Mouse (Mus musculus): ENCODE results near the gene Cilp. TPM values are rescaled to one million over a fixed set of nuclear protein-coding genes. Genes with fewer than 3 reads are reported as not detected.
"Not testable (repeated sequence)": the region's sequence is repeated elsewhere in the genome, so short reads cannot be mapped to it uniquely, and the experiment has no call there.

Cilp gene
- polyA plus RNA-seq (2014; fragmentation: Nextera tagmentation; extraction: Ambion mirVana), result 0.21 TPM in 2 replicates

GRCm38 (mm10) chr9:65264959-65265358 lies at the start of gene Cilp:
Cilp (plus strand) TSS chr9:65265180.
- H3K27me3 ChIP-seq (ENCODE audit: control insufficient read depth, insufficient read depth, low read length), result no peaks in the 10 kb centered on the region
- no peak within 1 kb of the TSS for H3K27ac ChIP-seq (replicated peaks; ENCODE audit: low read depth, low read length)
- no peak within 1 kb of the TSS for H3K4me3 ChIP-seq (ENCODE audit: low read depth, low read length)
- DNase-seq (ENCODE audit: low spot score), result no peak
- no peaks in the 10 kb centered on the region for H3K9me3 ChIP-seq (replicated peaks; ENCODE audit: control insufficient read depth, low read length)
- H3K36me3 ChIP-seq (replicated peaks; ENCODE audit: control insufficient read depth, insufficient read depth, low read depth, low read length), result no peaks in the 10 kb centered on the region
- H3K9ac ChIP-seq (replicated peaks; ENCODE audit: low read length), result no peak within 1 kb of the TSS
- no peak within 1 kb of the TSS for H3K4me2 ChIP-seq (ENCODE audit: low read depth, low read length)
- WGBS, result 51% methylated on average over 5 of the region's 5 CpGs
- H3K4me1 ChIP-seq (ENCODE audit: control insufficient read depth, insufficient read depth, low read length), result no peaks in the 10 kb centered on the region
- no peak for ATAC-seq (replicated peaks; ENCODE audit: insufficient number of reproducible peaks, low FRiP score, low TSS enrichment, low read depth)

- Histone ChIP-seq H3K27ac (replicated peaks; ENCODE audit: low read depth, low read length) (peak overlapping the region; percentile 75), H3K9me3 (replicated peaks; ENCODE audit: control insufficient read depth, low read length) (no peaks in the 10 kb centered on the region), H3K4me2 (ENCODE audit: low read depth, low read length) (peak overlapping the region; percentile 94), H3K9ac (replicated peaks; ENCODE audit: low read length) (peak overlapping the region; percentile 80), H3K4me1 (ENCODE audit: control insufficient read depth, insufficient read depth, low read length) (no peaks in the 10 kb centered on the region), H3K27me3 (ENCODE audit: control insufficient read depth, insufficient read depth, low read length) (no peaks in the 10 kb centered on the region), H3K36me3 (replicated peaks; ENCODE audit: control insufficient read depth, insufficient read depth, low read depth, low read length) (no peaks in the 10 kb centered on the region), H3K4me3 (ENCODE audit: low read depth, low read length) (peak overlapping the region; percentile 66)
- 11% methylated on average over 31 of the region's 31 CpGs for WGBS
- DNase-seq (ENCODE audit: low spot score) (peak; percentile 57), ATAC-seq (replicated peaks; ENCODE audit: insufficient number of reproducible peaks, low FRiP score, low TSS enrichment, low read depth) (peak; percentile 30)
Measured at GRCm38 (mm10) chr9:65215494-65216126, 49.4 kb upstream of the Cilp start.

GRCm38 (mm10) chr9:65216972-65217371 lies 48.0 kb upstream of the Cilp start:
- Histone ChIP-seq H3K9me3 (replicated peaks; ENCODE audit: control insufficient read depth, low read length) (no peaks in the 10 kb centered on the region), H3K27me3 (ENCODE audit: control insufficient read depth, insufficient read depth, low read length) (no peaks in the 10 kb centered on the region), H3K27ac (replicated peaks; ENCODE audit: low read depth, low read length) (no peak overlapping the region), H3K4me2 (ENCODE audit: low read depth, low read length) (no peak overlapping the region), H3K36me3 (replicated peaks; ENCODE audit: control insufficient read depth, insufficient read depth, low read depth, low read length) (no peaks in the 10 kb centered on the region), H3K4me3 (ENCODE audit: low read depth, low read length) (no peak overlapping the region), H3K9ac (replicated peaks; ENCODE audit: low read length) (no peak overlapping the region), H3K4me1 (ENCODE audit: control insufficient read depth, insufficient read depth, low read length) (no peaks in the 10 kb centered on the region)
- no peak for ATAC-seq (replicated peaks; ENCODE audit: insufficient number of reproducible peaks, low FRiP score, low TSS enrichment, low read depth)
- WGBS, result 52% methylated on average over 8 of the region's 8 CpGs
- no peak for DNase-seq (ENCODE audit: low spot score)

DNA sequence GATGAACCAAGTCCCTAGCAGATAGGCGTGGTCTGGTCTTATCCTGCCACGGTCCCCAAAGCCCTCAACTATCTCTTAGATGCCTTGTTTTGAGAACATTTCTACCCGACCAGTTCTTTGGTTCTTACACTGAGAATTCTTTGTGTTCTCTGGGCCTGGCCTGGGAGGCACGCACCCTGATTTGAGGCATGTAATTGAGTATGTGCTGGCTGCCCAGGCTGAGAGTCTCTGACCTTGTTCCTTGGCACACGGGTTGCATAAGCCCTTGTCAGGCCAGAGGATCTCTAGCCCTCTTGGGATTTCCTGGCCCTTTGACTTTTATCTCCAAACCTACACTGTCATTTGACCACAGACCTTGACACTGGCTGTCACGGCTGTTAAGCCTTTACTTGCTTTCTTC lies 47.3 kb upstream of the Cilp start:
- no peaks in the 10 kb centered on the region for H3K27me3 ChIP-seq (ENCODE audit: control insufficient read depth, insufficient read depth, low read length)

DNA sequence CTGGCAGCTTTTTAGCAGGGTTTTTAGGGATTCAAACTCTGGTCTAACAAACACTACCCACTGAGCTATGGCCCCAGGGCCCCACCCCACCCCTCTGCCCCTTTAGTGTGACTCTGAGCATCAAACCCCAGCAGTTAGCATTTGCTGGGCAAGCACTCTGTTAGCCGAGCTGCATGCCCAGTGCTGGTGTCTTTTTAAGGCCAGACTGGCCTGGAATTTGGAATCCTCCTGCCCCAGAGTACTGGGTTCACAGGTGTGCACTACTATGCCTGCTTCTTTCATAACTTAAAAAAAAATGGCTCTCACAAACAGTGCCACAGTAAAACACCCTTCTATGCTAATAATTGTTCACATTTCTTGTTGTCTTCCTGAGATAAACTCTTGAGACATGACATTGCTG lies 46.1 kb upstream of the Cilp start:
- H3K27ac ChIP-seq (replicated peaks; ENCODE audit: low read depth, low read length), result no peak overlapping the region
- H3K27me3 ChIP-seq (ENCODE audit: control insufficient read depth, insufficient read depth, low read length), result no peaks in the 10 kb centered on the region
- H3K9me3 ChIP-seq (replicated peaks; ENCODE audit: control insufficient read depth, low read length), result no peaks in the 10 kb centered on the region
- H3K36me3 ChIP-seq (replicated peaks; ENCODE audit: control insufficient read depth, insufficient read depth, low read depth, low read length), result no peaks in the 10 kb centered on the region
- H3K4me1 ChIP-seq (ENCODE audit: control insufficient read depth, insufficient read depth, low read length), result no peaks in the 10 kb centered on the region
- no peak overlapping the region for H3K4me3 ChIP-seq (ENCODE audit: low read depth, low read length)
- ATAC-seq (replicated peaks; ENCODE audit: insufficient number of reproducible peaks, low FRiP score, low TSS enrichment, low read depth), result no peak
- H3K9ac ChIP-seq (replicated peaks; ENCODE audit: low read length), result no peak overlapping the region
- H3K4me2 ChIP-seq (ENCODE audit: low read depth, low read length), result no peak overlapping the region
- 69% methylated on average over 1 of the region's 1 CpGs for WGBS
- no peak for DNase-seq (ENCODE audit: low spot score)

More for the DNA sequence above, 47.3 kb upstream of the Cilp start:
- no peak for ATAC-seq (replicated peaks; ENCODE audit: insufficient number of reproducible peaks, low FRiP score, low TSS enrichment, low read depth)
- no peaks in the 10 kb centered on the region for H3K36me3 ChIP-seq (replicated peaks; ENCODE audit: control insufficient read depth, insufficient read depth, low read depth, low read length)
- 55% methylated on average over 6 of the region's 6 CpGs for WGBS
- H3K4me2 ChIP-seq (ENCODE audit: low read depth, low read length), result no peak overlapping the region; the same call in 1 of the 2 replicates
- H3K9ac ChIP-seq (replicated peaks; ENCODE audit: low read length), result no peak overlapping the region
- no peaks in the 10 kb centered on the region for H3K9me3 ChIP-seq (replicated peaks; ENCODE audit: control insufficient read depth, low read length)
- no peak overlapping the region for H3K4me3 ChIP-seq (ENCODE audit: low read depth, low read length)
- no peaks in the 10 kb centered on the region for H3K4me1 ChIP-seq (ENCODE audit: control insufficient read depth, insufficient read depth, low read length)
- no peak overlapping the region for H3K27ac ChIP-seq (replicated peaks; ENCODE audit: low read depth, low read length)
- DNase-seq (ENCODE audit: low spot score), result no peak

GRCm38 (mm10) chr9:65220398-65220797 lies 44.6 kb upstream of the Cilp start:
- not testable (repeated sequence) for H3K9ac ChIP-seq (replicated peaks; ENCODE audit: low read length); H3K9me3 ChIP-seq (replicated peaks; ENCODE audit: control insufficient read depth, low read length); DNase-seq (ENCODE audit: low spot score); H3K36me3 ChIP-seq (replicated peaks; ENCODE audit: control insufficient read depth, insufficient read depth, low read depth, low read length); H3K4me3 ChIP-seq (ENCODE audit: low read depth, low read length); H3K4me1 ChIP-seq (ENCODE audit: control insufficient read depth, insufficient read depth, low read length); H3K4me2 ChIP-seq (ENCODE audit: low read depth, low read length); H3K27me3 ChIP-seq (ENCODE audit: control insufficient read depth, insufficient read depth, low read length); ATAC-seq (replicated peaks; ENCODE audit: insufficient number of reproducible peaks, low FRiP score, low TSS enrichment, low read depth); H3K27ac ChIP-seq (replicated peaks; ENCODE audit: low read depth, low read length)
- 33% methylated on average over 3 of the region's 3 CpGs for WGBS

DNA sequence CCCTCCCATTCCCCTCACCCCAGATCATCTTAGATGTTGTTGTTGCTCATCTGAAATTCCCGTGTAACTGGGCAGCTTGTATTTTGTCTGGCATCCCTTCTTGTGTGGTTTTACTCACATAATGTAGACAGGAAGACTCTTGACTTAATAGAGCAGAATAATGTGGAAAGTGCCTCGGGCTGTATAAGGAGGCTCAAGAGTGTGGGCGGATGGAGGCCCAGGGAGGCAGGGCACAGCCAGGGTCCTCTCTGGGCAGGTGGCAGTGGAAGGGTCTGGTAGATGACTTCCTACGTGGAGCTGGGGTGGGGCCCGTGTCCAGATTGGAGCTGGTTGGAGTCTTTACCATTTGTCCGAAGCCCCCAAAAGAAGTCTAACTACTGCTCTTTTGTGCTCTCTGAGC lies 41.1 kb upstream of the Cilp start:
- no peak for DNase-seq (ENCODE audit: low spot score)
- H3K27me3 ChIP-seq (ENCODE audit: control insufficient read depth, insufficient read depth, low read length), result no peaks in the 10 kb centered on the region
- no peaks in the 10 kb centered on the region for H3K36me3 ChIP-seq (replicated peaks; ENCODE audit: control insufficient read depth, insufficient read depth, low read depth, low read length)
- no peak overlapping the region for H3K9ac ChIP-seq (replicated peaks; ENCODE audit: low read length)
- no peak overlapping the region for H3K27ac ChIP-seq (replicated peaks; ENCODE audit: low read depth, low read length)
- H3K4me3 ChIP-seq (ENCODE audit: low read depth, low read length), result no peak overlapping the region
- no peaks in the 10 kb centered on the region for H3K4me1 ChIP-seq (ENCODE audit: control insufficient read depth, insufficient read depth, low read length)
- H3K9me3 ChIP-seq (replicated peaks; ENCODE audit: control insufficient read depth, low read length), result no peaks in the 10 kb centered on the region
- no peak for ATAC-seq (replicated peaks; ENCODE audit: insufficient number of reproducible peaks, low FRiP score, low TSS enrichment, low read depth)
- WGBS, result 80% methylated on average over 6 of the region's 6 CpGs
- no peak overlapping the region for H3K4me2 ChIP-seq (ENCODE audit: low read depth, low read length)

DNA sequence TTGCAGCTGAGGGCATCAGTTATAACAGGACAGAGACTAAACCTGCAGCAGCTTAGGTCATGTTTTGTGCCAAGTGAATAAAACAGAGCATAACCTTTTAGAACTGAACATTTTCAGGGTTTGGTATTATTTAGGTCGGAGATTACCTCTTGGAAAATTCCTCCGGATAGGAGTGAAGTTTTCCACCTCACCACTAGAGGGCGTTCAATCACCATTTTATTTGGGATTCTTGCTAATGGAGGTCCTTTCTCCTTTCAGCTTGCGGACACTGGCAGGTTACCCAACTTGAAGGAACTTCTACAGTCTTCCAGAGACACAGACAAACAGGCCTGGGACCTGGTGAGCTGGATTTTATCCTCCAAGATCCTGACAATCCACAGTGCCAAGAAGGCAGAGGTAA lies 39.2 kb upstream of the Cilp start:
- Histone ChIP-seq H3K36me3 (replicated peaks; ENCODE audit: control insufficient read depth, insufficient read depth, low read depth, low read length) (peaks cover 2% of the 10 kb centered on the region; the same call in 1 of the 2 replicates), H3K9me3 (replicated peaks; ENCODE audit: control insufficient read depth, low read length) (no peaks in the 10 kb centered on the region), H3K4me1 (ENCODE audit: control insufficient read depth, insufficient read depth, low read length) (no peaks in the 10 kb centered on the region), H3K9ac (replicated peaks; ENCODE audit: low read length) (no peak overlapping the region), H3K4me2 (ENCODE audit: low read depth, low read length) (no peak overlapping the region), H3K4me3 (ENCODE audit: low read depth, low read length) (no peak overlapping the region), H3K27ac (replicated peaks; ENCODE audit: low read depth, low read length) (no peak overlapping the region), H3K27me3 (ENCODE audit: control insufficient read depth, insufficient read depth, low read length) (no peaks in the 10 kb centered on the region)
- peak; percentile 66 for DNase-seq (ENCODE audit: low spot score)
- WGBS, result 32% methylated on average over 4 of the region's 4 CpGs
- ATAC-seq (replicated peaks; ENCODE audit: insufficient number of reproducible peaks, low FRiP score, low TSS enrichment, low read depth), result no peak
